Mouse (Mus musculus): Measurements from ENCODE around the gene Cln6.

GRCm38 (mm10) chr9:62857719-62858261, 19.2 kb downstream of the Cln6 start, which contains the start of gene Calml4:
- TF ChIP-seq CTCF (IDR thresholded peaks at IDR 0.05; ENCODE audit: low read depth), result no peak
- no peak for TF ChIP-seq EP300 (IDR thresholded peaks at IDR 0.05; ENCODE audit: low read depth)

Measured in liver, postnatal 0 days (tissue).